Mouse (Mus musculus) thymus, postnatal 4 days (tissue): Measurements from ENCODE around the gene Stard8.

Source experiments
- DNase-seq: peaks from one replicate; pipeline ENCODE4 v3.0.0; 2021

The Stard8 gene

GRCm38 (mm10) chrX:99003046-99003445 lies at the start of gene Stard8:
Gene Stard8 (plus strand): TSS chrX:99003248.
- no peak for DNase-seq

GRCm38 (mm10) chrX:98953941-98954340 lies 49.1 kb upstream of the Stard8 start:
- peak; percentile 57 for DNase-seq

- DNase-seq, result no peak
Measured at GRCm38 (mm10) chrX:98958287-98958686, 44.8 kb upstream of the Stard8 start.

- no peak for DNase-seq
Measured at GRCm38 (mm10) chrX:98959050-98959449, 44.0 kb upstream of the Stard8 start.

- no peak for DNase-seq
Measured at GRCm38 (mm10) chrX:98963742-98964141, 39.3 kb upstream of the Stard8 start.

- DNase-seq, result no peak
Measured at GRCm38 (mm10) chrX:98964513-98964912, 38.5 kb upstream of the Stard8 start.

- DNase-seq, result peak; percentile 16
Measured at GRCm38 (mm10) chrX:98986611-98987010, 16.4 kb upstream of the Stard8 start.

- DNase-seq, result peak; percentile 53
Measured at GRCm38 (mm10) chrX:98989574-98989973, 13.5 kb upstream of the Stard8 start.

- DNase-seq, result no peak
Measured at GRCm38 (mm10) chrX:99002065-99002464, 983 bp upstream of the Stard8 start.

GRCm38 (mm10) chrX:99010581-99010980 lies 7.5 kb downstream of the Stard8 start:
- no peak for DNase-seq

GRCm38 (mm10) chrX:99011281-99011680 lies 8.2 kb downstream of the Stard8 start:
- no peak for DNase-seq

GRCm38 (mm10) chrX:99012486-99012885 lies 9.4 kb downstream of the Stard8 start:
- DNase-seq, result no peak

- DNase-seq, result no peak
Measured at GRCm38 (mm10) chrX:99015705-99016104, 12.7 kb downstream of the Stard8 start.

GRCm38 (mm10) chrX:99016987-99017386 lies 13.9 kb downstream of the Stard8 start:
- no peak for DNase-seq

- DNase-seq, result no peak
Measured at GRCm38 (mm10) chrX:99017874-99018273, 14.8 kb downstream of the Stard8 start.

GRCm38 (mm10) chrX:99019303-99019702 lies 16.3 kb downstream of the Stard8 start:
- no peak for DNase-seq

- DNase-seq, result no peak
Measured at GRCm38 (mm10) chrX:99020215-99020614, 17.2 kb downstream of the Stard8 start.

- DNase-seq, result no peak
Measured at GRCm38 (mm10) chrX:99021593-99021992, 18.5 kb downstream of the Stard8 start.

- no peak for DNase-seq
Measured at GRCm38 (mm10) chrX:99023951-99024350, 20.9 kb downstream of the Stard8 start.

- DNase-seq, result no peak
Measured at GRCm38 (mm10) chrX:99035407-99035806, 32.4 kb downstream of the Stard8 start.

GRCm38 (mm10) chrX:99042451-99042951 lies 39.5 kb downstream of the Stard8 start:
- peak; percentile 73 for DNase-seq

- DNase-seq, result no peak
Measured at GRCm38 (mm10) chrX:99043275-99043674, 40.2 kb downstream of the Stard8 start.

- DNase-seq, result no peak
Measured at GRCm38 (mm10) chrX:99043739-99044138, 40.7 kb downstream of the Stard8 start.

GRCm38 (mm10) chrX:99045315-99045714 lies 42.3 kb downstream of the Stard8 start:
- no peak for DNase-seq

- DNase-seq, result no peak
Measured at GRCm38 (mm10) chrX:99046360-99047055, 43.5 kb downstream of the Stard8 start.
